Mouse (Mus musculus): Measurements from ENCODE around the gene Trip12. TPM values are rescaled to one million over a fixed set of nuclear protein-coding genes. Genes with fewer than 3 reads are reported as not detected.
A peak's percentile ranks its signal among the peaks of the same experiment; 100 is the strongest.

Gene Trip12
- total RNA-seq, 2 experiments from 2014 or later = 196 to 201 TPM

DNA sequence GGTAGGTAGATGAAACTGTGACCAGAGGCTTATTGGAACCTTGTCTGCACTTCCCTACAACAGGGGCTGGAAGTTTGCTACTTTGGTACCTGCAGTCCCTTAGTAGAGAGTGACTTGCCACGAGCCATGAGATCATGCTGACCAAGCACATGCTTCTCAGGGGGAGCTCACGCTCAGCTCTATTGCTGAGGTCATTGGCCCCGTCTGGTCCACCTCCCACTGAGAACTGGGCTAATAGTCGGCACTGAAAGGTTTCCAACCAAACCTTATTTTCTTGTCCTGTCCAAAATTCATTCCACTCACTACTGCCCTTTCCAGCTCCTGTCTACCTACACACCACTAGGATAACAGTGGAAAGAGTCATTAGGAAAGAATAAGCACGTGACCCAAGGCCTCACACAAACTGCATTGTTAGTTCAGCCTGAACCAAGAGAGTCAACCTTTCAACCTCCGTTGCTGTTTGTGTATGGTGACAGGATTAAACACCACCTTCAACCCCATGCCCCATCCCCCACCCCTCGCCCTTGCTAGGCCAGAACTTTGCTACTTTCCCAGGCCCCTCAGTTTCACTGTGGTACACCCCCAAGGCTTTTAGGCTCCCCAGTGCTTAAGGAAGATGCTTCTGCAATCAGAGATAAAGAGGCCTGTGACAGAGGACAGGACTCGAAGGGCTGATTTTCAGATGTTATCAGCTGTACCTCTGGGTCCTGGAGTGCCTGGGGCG lies 11.4 kb upstream of the Trip12 start:
- H3K27ac ChIP-seq = no peak overlapping the region
- DNase-seq (ENCODE audit: low spot score in 2 of 2) = no peak
- no peak for TF ChIP-seq CTCF (conservative IDR thresholded peaks at IDR 0.05)
- no peak overlapping the region for H3K4me3 ChIP-seq

DNA sequence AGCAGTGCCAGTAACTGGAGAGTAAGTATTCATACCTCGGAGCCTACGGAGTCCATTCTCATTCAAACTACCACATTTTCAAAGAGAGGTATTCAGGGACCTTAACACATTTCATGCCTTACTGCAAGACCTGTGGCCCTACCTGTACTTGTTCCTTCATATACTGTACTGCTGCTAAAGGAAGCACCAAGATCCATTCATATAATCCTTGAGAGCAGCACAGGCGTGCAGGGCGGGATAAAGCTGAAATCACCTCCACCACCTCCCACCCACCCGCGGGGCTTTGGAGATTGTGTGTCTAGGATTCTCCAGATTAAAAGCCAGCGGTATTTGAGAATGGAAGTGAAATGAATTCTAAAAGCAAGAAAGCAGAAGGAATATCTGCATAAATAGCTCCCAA lies 10.2 kb upstream of the Trip12 start:
- DNase-seq (ENCODE audit: low spot score in 2 of 2) = no peak
- Histone ChIP-seq H3K4me3 (no peak overlapping the region), H3K27ac (no peak overlapping the region)
- TF ChIP-seq CTCF (conservative IDR thresholded peaks at IDR 0.05) = no peak

DNA sequence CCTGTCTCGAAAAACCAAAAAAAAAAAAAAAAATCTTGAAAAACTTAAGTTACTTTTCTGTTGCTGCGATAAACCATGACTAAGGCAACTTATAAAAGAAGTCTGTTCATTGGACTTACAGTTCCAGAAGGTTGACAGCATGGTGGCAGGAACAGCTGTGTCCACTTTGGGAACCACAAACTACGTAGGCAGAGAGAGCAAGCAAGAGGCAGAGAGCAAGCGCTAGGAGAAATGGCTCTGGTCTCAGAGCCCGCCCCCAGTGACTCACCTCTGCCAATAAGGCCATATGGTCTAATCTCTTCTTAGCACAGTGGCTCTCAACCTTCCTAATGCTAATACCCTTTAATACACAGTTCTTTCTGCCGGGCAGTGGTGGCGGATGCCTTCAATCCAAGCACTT lies 9.5 kb upstream of the Trip12 start:
- H3K4me3 ChIP-seq = no peak overlapping the region
- H3K27ac ChIP-seq = no peak overlapping the region
- TF ChIP-seq CTCF (conservative IDR thresholded peaks at IDR 0.05) = no peak
- no peak for DNase-seq (ENCODE audit: low spot score in 2 of 2)

DNA sequence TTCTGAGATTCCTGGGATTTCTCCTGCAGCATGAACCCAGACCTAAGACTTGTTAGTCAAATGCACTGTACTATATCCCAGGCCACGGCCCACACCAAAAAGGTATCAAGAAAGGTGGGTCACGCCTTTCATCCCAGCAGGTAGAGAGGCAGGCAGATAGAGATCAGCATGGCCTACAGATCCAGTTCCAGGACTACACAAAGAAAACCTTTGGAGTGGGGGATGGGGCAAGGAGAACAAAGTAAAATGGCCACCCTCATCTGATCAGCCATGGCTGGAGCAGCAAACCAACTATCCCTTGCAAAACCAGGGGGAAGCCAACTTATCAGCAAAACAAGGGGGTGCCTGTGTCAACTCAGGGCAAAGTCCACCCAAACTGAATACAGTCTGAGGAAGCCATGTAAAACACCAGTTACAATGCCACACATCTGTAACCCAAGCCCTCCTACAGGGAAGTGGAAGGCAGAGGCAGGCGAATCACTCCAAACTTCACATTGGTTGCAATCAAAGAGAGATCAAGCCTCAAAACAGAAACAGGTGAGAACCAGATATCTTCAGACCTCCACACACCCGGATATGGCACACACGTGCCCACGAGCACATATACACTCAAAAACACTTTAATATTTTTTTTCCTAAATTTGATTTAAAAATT lies 8.6 kb upstream of the Trip12 start:
- Histone ChIP-seq H3K27ac (no peak overlapping the region), H3K4me3 (no peak overlapping the region)
- TF ChIP-seq CTCF (conservative IDR thresholded peaks at IDR 0.05) = no peak
- DNase-seq (ENCODE audit: low spot score in 2 of 2) = no peak

DNA sequence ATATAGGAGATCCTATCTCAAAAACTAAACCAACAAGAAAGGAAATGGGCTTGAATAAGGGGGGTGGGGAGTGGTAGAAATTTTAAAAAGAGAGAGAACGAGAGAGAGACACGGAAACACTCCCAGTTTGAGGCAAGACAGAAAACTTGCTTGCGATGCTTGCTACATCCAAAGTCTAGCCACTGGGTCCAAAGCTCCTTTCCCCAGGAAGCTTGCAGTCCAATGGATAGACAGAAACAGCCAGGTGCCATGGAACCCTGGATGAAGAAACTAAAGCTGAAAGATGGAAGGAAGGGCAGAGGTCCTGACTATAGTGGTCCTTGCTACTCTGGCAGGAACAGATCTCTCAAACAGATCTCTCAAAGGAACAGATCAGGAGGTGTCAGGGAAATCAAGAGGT lies 8.0 kb upstream of the Trip12 start:
- TF ChIP-seq CTCF (conservative IDR thresholded peaks at IDR 0.05) = no peak
- H3K27ac ChIP-seq = no peak overlapping the region
- H3K4me3 ChIP-seq = no peak overlapping the region
- DNase-seq (ENCODE audit: low spot score in 2 of 2) = no peak

DNA sequence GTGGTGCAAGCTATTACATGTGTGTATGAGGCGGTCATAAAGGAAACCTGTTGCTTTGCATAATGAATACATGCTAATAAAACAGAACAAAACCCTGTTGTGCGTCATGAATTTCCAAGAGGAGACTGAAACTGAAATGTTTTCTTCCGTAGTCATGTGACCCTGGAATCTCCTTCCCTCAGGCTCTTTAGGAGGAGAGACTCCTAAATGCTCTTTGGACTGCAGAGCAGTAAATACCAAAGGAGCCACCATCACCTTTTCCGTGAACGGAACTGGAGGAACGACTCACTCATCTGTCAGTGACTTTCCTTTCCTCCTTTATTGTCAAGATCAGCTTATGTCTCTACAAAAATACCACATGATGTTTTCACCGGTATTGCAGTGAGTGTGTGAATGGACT lies 7.4 kb upstream of the Trip12 start:
- no peak overlapping the region for H3K27ac ChIP-seq
- TF ChIP-seq CTCF (conservative IDR thresholded peaks at IDR 0.05) = no peak
- no peak for DNase-seq (ENCODE audit: low spot score in 2 of 2)
- H3K4me3 ChIP-seq = no peak overlapping the region

DNA sequence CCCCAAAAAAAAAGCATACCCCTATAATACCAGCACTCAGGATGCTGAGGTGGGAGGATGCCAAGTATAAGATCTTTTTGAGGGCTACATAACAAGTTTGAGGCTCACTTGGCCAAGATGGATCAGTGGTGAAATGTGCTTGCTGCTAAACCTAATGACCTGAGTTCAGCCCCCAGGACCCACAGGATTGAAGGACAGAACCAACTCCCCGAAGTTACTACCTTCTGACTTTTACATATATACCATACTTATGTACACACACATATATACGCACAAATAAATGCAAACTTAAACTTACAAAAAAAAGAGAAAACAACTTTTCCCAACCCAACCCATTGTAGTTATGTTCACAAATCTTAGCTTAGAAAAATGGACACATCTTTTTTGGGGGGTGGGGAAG lies 3.0 kb upstream of the Trip12 start:
- Histone ChIP-seq H3K4me3 (no peak overlapping the region), H3K27ac (no peak overlapping the region)
- DNase-seq (ENCODE audit: low spot score in 2 of 2) = no peak
- TF ChIP-seq CTCF (conservative IDR thresholded peaks at IDR 0.05) = no peak

DNA sequence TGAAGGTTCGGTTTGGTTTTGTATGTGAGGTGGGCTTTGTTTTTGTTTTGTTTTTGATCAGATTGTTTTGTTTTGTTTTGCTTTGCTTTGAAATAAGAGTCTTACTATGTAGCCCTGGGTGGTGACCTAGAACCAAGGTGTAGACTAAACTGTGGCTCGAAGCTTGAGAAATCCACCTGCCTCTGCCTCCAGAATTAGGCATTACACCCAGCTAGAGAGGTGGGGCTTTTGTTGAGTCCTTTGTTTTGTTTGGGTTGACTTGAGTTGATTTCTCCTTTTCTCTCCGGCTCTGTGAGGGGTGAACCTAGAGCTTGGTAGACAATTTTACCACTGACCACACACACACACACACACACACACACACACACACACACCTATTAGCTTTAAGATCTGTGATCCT lies 745 bp upstream of the Trip12 start:
- no peak for DNase-seq (ENCODE audit: low spot score in 2 of 2)
- no peak overlapping the region for H3K27ac ChIP-seq
- H3K4me3 ChIP-seq = peak overlapping the region; percentile 76; the same call in 1 of the 2 replicates
- TF ChIP-seq CTCF (conservative IDR thresholded peaks at IDR 0.05) = no peak

DNA sequence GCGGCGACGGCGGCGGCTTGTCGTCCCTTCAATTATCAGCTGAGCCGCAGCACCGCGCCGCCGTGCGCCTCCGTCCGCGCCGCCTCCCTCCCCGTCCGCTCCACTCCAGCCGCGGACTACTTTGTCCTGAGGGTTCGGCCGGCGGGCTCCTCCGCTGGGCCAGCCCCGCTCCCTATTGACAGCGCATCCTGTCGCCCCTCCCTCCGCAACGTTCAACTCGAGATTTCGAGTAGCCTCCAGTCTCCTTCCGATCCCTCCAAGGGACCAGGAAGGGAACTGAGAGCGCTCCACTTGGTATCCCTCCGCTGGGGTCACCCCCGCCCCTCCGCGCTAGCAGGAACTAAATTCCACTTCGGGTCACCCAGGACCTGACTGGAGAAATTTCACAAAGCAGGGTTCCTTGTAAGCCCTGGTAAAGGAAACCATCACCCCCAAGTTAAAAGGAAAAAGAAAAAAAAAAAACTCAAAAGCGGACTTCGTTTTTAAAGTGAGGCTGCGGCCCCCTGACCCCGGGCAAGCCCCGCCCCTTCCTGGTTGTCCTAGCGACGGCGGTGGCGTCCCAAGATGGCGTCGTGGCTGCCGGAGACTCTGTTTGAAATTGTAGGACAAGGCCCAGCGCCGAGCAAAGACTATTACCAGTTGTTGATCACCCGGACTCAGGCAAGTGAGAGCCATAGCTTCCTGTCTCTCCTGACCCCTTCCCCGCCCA lies 853 bp downstream of the Trip12 start, which contains the start of gene Fbxo36:
Gene Fbxo36 (plus strand): TSS at position 533 of the 709 bp plus-strand sequence.
- Histone ChIP-seq H3K4me3 (peak within 1 kb of the TSS; percentile 76), H3K27ac (peak within 1 kb of the TSS; percentile 97)
- peak; percentile 90 to 91 for DNase-seq (ENCODE audit: low spot score in 2 of 2)
- TF ChIP-seq CTCF (conservative IDR thresholded peaks at IDR 0.05) = no peak

DNA sequence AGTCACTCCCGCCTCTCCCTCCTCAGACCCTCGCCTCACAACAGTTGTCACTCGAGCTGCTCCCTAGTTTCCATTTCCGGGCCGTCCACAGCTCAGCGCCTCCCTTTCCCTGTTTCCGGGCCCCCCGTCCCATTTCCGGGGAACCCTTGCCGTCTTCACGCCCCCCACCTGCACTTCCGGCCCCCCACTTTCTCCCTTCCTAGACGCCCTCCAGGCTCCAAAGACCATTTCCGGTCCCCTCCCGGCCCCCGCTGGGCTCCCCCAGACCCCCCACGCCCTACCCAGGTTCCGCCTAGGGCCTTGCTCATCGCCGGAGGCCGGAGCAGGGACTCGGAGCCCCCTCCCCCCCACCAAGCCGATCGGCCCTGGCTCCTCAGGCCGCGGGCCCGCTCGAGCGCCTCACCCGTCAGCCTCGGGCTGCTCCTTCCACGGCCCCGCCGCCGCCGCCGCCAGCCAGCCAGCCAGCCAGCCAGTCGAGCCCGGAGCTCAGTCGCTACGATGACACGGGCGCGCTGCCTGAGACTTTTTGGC lies 1.6 kb downstream of the Trip12 start:
- DNase-seq (ENCODE audit: low spot score in 2 of 2) = peak; percentile 68 to 72
- H3K4me3 ChIP-seq = peak overlapping the region; percentile 76
- H3K27ac ChIP-seq = peak overlapping the region; percentile 97
- TF ChIP-seq CTCF (conservative IDR thresholded peaks at IDR 0.05) = no peak

DNA sequence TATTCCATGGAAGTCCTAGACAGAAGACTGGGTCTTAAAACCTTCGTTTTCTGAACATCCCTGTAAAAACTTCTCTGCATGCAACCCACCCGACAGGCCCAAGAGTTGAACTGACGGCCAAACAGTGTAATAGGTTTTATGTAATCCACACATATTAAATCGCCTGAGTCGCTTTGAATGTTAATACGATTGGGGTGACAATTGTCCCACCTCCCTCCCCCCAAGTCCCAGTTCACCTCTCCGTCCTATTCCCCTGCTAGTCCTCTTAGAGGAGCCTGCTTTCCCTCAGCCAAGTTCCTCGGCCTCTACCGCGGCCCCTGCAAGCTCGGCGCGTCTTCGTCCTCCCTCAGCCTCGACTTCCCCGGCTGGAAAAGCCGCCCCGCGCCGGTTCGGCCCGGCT lies 2.2 kb downstream of the Trip12 start:
- H3K4me3 ChIP-seq = peak overlapping the region; percentile 76
- TF ChIP-seq CTCF (conservative IDR thresholded peaks at IDR 0.05) = no peak
- peak overlapping the region; percentile 97 for H3K27ac ChIP-seq
- DNase-seq (ENCODE audit: low spot score in 2 of 2) = no peak

DNA sequence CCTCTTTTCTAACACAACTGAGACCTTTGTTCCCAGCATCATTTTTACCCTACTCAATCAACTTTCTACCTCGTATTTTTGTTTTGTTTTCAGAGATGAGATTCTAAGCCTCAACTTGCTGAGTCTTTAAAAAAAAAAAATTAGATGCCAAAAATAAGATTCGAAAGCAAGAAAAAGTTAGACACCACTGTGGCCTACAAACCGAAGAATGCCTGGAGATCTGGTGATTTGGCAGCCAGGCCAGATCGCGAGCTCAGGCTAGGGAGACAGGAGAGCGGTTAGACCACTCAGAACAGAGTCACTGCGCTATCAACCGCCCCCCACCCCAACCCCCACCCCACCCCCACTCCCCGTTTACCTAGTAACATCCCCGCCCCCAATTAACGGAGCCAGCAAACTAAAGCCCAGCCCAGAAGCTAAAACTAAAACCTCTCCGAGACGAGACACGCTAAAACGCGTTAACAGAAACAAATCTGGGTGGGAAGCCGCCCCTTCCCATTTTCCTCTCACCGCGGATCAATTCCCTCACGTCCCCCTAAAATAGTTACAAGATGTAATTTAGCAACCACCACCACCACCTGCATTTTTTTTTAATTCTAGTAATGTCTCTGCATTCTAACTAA lies 2.7 kb downstream of the Trip12 start:
- Histone ChIP-seq H3K27ac (peak overlapping the region; percentile 97), H3K4me3 (peak overlapping the region; percentile 76)
- DNase-seq (ENCODE audit: low spot score in 2 of 2) = no peak
- no peak for TF ChIP-seq CTCF (conservative IDR thresholded peaks at IDR 0.05)

DNA sequence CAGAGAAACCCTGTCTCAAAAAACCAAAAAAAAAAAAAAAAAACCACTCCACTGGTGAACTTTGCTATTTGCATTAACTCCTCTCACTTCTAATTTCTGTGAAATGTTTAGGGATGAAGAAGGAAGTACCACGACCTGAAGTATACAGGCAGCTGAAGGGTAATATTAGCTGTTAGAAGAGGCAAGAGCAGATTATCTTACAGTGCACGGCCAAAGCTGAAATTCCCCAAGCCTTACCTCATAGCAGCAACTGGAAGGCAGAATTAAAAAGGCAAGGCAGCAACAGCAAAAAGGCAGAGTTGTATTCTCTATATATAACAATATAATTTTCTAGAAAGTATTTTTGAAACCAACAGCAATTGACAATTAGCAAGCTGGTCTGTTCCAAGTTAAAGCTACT lies 15.2 kb downstream of the Trip12 start:
- no peak overlapping the region for H3K4me3 ChIP-seq
- no peak for DNase-seq (ENCODE audit: low spot score in 2 of 2)
- H3K27ac ChIP-seq = no peak overlapping the region
- no peak for TF ChIP-seq CTCF (conservative IDR thresholded peaks at IDR 0.05)

Data from layer of hippocampus, adult 2 months (tissue).